ENCODE assay signal across 33 mouse cellular contexts in genomic region chr10:85425756-85426155, GRCm38 (mm10).
"Had no signal": no experiment of that assay in that cellular context is flagged by ENCODE, and none has a peak within 500 bp of the region (broad histone marks: within the 10 kb centered on the region; RNA-seq: fewer than 3 reads in every experiment).

No protein-coding gene starts in this region.

- ATAC-seq: hindbrain, embryonic 16.5 days; hindbrain, postnatal 0 days; inflammation-experienced regulatory T-cells, adult 6 months had no signal

- H3K9ac ChIP-seq: heart, embryonic 12.5 days; heart, embryonic 13.5 days; heart, embryonic 15.5 days; hindbrain, embryonic 12.5 days; hindbrain, embryonic 13.5 days; hindbrain, embryonic 14.5 days; hindbrain, embryonic 15.5 days; kidney, embryonic 15.5 days had no signal

- DNase-seq: heart, postnatal 10 days; heart, postnatal 14 days; heart, postnatal 36 days; heart, postnatal 4 days; kidney, adult 11 months; kidney, adult 18-20 months; kidney, adult 2 months; kidney, adult 8-10 months; kidney, adult 9 months; kidney, postnatal 10 days; kidney, postnatal 14 days; kidney, postnatal 25 days; kidney, postnatal 36 days; kidney, postnatal 4 days; layer of hippocampus, adult 9-11 months; layer of hippocampus, postnatal 36 days had no signal

- H3K4me2 ChIP-seq: heart, embryonic 11.5 days; heart, embryonic 12.5 days; heart, embryonic 13.5 days; heart, embryonic 15.5 days; hindbrain, embryonic 12.5 days; hindbrain, embryonic 13.5 days; hindbrain, embryonic 14.5 days; hindbrain, embryonic 15.5 days; kidney, embryonic 15.5 days had no signal

- H3K36me3 ChIP-seq: heart, embryonic 10.5 days; heart, embryonic 12.5 days; heart, embryonic 13.5 days; heart, embryonic 15.5 days; hindbrain, embryonic 10.5 days; hindbrain, embryonic 12.5 days; hindbrain, embryonic 13.5 days; hindbrain, embryonic 15.5 days; kidney, embryonic 15.5 days had no signal

- H3K27ac ChIP-seq: heart, embryonic 10.5 days; heart, embryonic 13.5 days; heart, embryonic 15.5 days; hindbrain, embryonic 10.5 days; hindbrain, embryonic 12.5 days; hindbrain, embryonic 13.5 days; hindbrain, embryonic 14.5 days; hindbrain, embryonic 15.5 days; hindbrain, postnatal 0 days; kidney, embryonic 15.5 days; kidney, postnatal 0 days; layer of hippocampus, adult 2 months; left cerebral cortex, adult 2 months had no signal

- H3K9me3 ChIP-seq: heart, embryonic 10.5 days; heart, embryonic 12.5 days; heart, embryonic 13.5 days; heart, embryonic 15.5 days; hindbrain, embryonic 10.5 days; hindbrain, embryonic 12.5 days; hindbrain, embryonic 13.5 days; hindbrain, embryonic 15.5 days; kidney, embryonic 15.5 days had no signal

- H3K27me3 ChIP-seq: heart, embryonic 12.5 days; heart, embryonic 15.5 days; hindbrain, embryonic 12.5 days; hindbrain, embryonic 13.5 days; hindbrain, embryonic 15.5 days; kidney, embryonic 15.5 days had no signal

- H3K4me3 ChIP-seq: heart, embryonic 10.5 days; heart, embryonic 12.5 days; heart, embryonic 13.5 days; heart, embryonic 15.5 days; hindbrain, embryonic 10.5 days; hindbrain, embryonic 12.5 days; hindbrain, embryonic 13.5 days; hindbrain, embryonic 15.5 days; kidney, embryonic 15.5 days; layer of hippocampus, adult 2 months; left cerebral cortex, adult 2 months had no signal

- H3K4me1 ChIP-seq: heart, embryonic 10.5 days; heart, embryonic 12.5 days; heart, embryonic 13.5 days; heart, embryonic 15.5 days had no signal
